Mouse (Mus musculus): ENCODE results near the gene Cep89. TPM values are rescaled to one million over a fixed set of nuclear protein-coding genes. Genes with fewer than 3 reads are reported as not detected.
A peak's percentile ranks its signal among the peaks of the same experiment; 100 is the strongest.

Gene Cep89
- polyA plus RNA-seq (2014; fragmentation: Nextera tagmentation; extraction: Ambion mirVana), result 40.2 and 59.9 TPM in 2 replicates

DNA sequence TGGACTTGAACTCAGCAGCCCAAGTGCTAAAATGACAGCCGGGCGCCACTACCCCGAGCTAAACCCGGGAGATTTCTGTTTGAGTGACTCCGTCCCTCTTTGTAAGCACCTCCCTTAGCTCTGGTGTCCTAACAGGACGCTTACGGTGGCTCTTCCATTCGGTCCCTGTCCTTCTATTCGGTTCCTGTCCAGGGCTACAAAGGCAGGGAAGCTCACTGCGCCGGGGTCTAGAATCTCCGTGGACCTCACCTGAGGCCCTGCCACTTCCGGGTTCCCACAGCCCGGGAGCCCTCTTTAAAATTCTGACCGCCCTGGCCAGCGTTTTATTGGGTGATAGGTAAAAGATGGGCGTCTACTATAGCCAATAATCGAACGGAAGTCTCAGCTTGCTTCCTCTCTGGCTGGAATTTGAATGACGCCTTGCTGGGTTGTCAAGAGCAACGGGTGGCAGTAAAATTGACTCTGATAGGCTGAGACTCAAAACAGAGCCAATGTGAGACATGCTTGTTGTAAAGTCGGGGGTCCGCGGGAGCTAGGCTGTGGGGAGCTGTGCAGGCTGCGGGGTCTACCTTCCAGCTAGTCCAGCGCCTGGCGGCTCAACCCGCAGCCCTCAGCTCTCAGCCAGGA lies at the start of gene Cep89, which contains the start of gene Faap24:
Gene Cep89, plus strand, starts transcription at position 494 of the 627 bp plus-strand sequence.
Gene Faap24, minus strand, starts transcription at position 295 of the 627 bp plus-strand sequence.
- H3K36me3 ChIP-seq (ENCODE audit: control insufficient read depth, insufficient read depth, low read length), result peaks cover 40% of the 10 kb centered on the region
- 0% methylated on average over 28 of the region's 28 CpGs for WGBS
- no peaks in the 10 kb centered on the region for H3K9me3 ChIP-seq (ENCODE audit: control insufficient read depth, low read length)
- H3K27me3 ChIP-seq (ENCODE audit: control insufficient read depth, insufficient read depth, low read length), result no peaks in the 10 kb centered on the region
- peak within 1 kb of the TSS; percentile 76 for H3K4me2 ChIP-seq (replicated peaks; ENCODE audit: low read depth, low read length)
- peak within 1 kb of the TSS; percentile 80 for H3K4me3 ChIP-seq (ENCODE audit: low read length)
- H3K4me1 ChIP-seq (ENCODE audit: control insufficient read depth, insufficient read depth, low read length), result peaks cover 16% of the 10 kb centered on the region
- no peak within 1 kb of the TSS for H3K27ac ChIP-seq (ENCODE audit: low read depth, low read length)
- peak within 1 kb of the TSS; percentile 77 for H3K9ac ChIP-seq (ENCODE audit: low read depth, low read length)
- ATAC-seq (ENCODE audit: low FRiP score, low TSS enrichment), result peak; percentile 98

DNA sequence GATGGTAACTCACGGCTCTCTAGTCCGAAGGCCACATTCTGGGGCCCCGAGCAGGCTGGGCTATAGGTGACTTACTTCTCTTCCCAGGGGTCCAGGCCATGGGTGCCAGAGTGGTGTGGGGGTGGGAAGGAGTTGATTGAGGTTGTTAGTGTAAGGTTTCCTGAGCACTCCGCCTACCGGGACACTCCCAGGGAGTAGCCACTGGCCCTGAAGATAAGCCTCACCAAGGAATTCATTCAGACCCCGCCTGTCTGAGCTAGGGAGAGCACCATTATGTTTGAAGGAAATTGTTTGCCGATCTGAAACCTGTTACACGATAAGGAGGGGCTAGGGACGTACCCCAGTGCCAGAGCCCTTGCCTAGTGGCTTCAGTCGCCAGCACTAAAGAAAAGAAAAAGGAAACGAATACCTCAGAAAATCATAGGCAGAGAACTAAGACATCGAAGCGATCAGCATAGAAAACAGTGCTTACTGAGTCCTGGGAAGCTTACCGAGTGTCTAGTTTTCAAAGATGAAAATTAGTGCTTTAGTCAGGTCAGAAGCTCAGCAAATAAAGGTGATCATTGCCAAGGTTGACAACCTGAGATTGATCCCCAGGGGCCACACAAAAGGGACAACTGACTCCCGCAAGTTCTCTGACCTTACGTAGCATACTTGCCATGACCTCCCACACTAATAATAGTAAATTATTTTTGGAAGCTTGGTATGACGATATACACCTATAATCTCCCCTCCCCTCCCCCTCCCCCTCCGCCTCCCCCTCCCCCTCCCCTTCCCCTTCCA lies 48.7 kb upstream of the Cep89 start:
- WGBS, result 51% methylated on average over 17 of the region's 18 CpGs
- Histone ChIP-seq H3K4me1 (ENCODE audit: control insufficient read depth, insufficient read depth, low read length) (peaks cover 4% of the 10 kb centered on the region; the same call in 1 of the 2 replicates), H3K27ac (ENCODE audit: low read depth, low read length) (no peak overlapping the region), H3K4me3 (ENCODE audit: low read length) (no peak overlapping the region), H3K36me3 (ENCODE audit: control insufficient read depth, insufficient read depth, low read length) (no peaks in the 10 kb centered on the region), H3K9me3 (ENCODE audit: control insufficient read depth, low read length) (no peaks in the 10 kb centered on the region), H3K9ac (ENCODE audit: low read depth, low read length) (no peak overlapping the region), H3K4me2 (replicated peaks; ENCODE audit: low read depth, low read length) (no peak overlapping the region), H3K27me3 (ENCODE audit: control insufficient read depth, insufficient read depth, low read length) (no peaks in the 10 kb centered on the region)
- no peak for ATAC-seq (ENCODE audit: low FRiP score, low TSS enrichment)

DNA sequence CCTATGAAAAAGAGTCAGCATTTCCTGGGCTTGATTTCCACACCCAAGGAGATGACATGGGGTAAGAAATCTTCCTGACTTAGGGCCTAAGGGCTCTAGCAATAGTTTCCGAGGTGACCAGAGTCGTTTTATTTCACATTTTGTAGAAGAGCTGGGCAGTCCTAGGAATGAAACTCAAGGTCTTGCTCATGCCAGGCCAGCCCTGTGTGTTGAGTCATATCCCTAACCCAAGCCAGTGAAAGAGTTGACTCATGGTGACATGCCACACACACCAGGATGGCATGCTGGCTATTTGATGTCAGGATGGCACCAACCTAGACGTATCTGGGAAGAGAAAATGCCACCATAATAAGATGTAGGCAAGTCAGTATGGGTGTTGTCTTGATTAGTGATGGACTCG lies 47.8 kb upstream of the Cep89 start:
- no peak for ATAC-seq (ENCODE audit: low FRiP score, low TSS enrichment)
- no peaks in the 10 kb centered on the region for H3K36me3 ChIP-seq (ENCODE audit: control insufficient read depth, insufficient read depth, low read length)
- H3K4me3 ChIP-seq (ENCODE audit: low read length), result no peak overlapping the region
- H3K4me1 ChIP-seq (ENCODE audit: control insufficient read depth, insufficient read depth, low read length), result peaks cover 4% of the 10 kb centered on the region; the same call in 1 of the 2 replicates
- no peaks in the 10 kb centered on the region for H3K9me3 ChIP-seq (ENCODE audit: control insufficient read depth, low read length)
- H3K9ac ChIP-seq (ENCODE audit: low read depth, low read length), result no peak overlapping the region
- H3K27me3 ChIP-seq (ENCODE audit: control insufficient read depth, insufficient read depth, low read length), result no peaks in the 10 kb centered on the region
- WGBS, result 84% methylated on average over 4 of the region's 4 CpGs
- H3K27ac ChIP-seq (ENCODE audit: low read depth, low read length), result no peak overlapping the region
- H3K4me2 ChIP-seq (replicated peaks; ENCODE audit: low read depth, low read length), result no peak overlapping the region

DNA sequence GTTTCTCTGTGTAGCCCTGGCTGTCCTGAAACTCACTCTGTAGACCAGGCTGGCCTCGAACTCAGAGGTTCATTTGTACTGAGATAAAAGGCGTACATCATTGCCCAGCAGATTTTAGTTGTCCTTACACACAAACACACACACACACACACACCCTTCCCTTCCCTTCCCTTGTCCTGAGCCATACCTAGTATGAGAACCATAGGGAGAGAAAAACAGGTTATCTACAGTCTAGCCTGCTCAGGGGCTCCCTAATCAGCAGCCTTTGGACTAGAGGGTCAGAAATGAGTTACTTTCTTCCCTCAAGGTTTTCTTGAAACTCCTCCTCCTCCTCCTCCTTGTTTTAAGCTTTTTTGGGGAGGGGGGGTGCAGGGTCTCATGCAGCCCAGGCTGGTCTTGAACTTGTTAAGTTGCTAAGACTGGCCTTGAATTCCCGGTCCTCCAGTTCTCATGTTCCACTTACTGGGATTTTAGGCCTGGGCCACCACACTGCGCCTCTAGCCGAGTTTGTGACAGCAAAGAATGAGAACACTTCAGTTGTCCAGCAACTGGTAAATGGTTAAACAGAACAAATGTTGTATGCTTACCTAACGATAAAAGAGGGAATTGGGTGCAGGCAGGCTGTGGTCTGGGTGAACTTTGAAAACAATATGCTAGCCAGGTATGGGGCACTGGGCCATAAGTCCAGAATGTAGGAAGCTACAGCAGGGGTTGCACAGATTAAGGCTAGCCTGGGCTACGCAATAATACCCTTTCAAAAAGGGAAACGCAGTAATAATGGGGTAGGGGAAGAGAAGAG lies 46.8 kb upstream of the Cep89 start:
- H3K4me3 ChIP-seq (ENCODE audit: low read length), result no peak overlapping the region
- no peaks in the 10 kb centered on the region for H3K36me3 ChIP-seq (ENCODE audit: control insufficient read depth, insufficient read depth, low read length)
- no peak overlapping the region for H3K9ac ChIP-seq (ENCODE audit: low read depth, low read length)
- no peaks in the 10 kb centered on the region for H3K27me3 ChIP-seq (ENCODE audit: control insufficient read depth, insufficient read depth, low read length)
- no peak for ATAC-seq (ENCODE audit: low FRiP score, low TSS enrichment)
- H3K9me3 ChIP-seq (ENCODE audit: control insufficient read depth, low read length), result no peaks in the 10 kb centered on the region
- peaks cover 6% of the 10 kb centered on the region; the same call in 1 of the 2 replicates for H3K4me1 ChIP-seq (ENCODE audit: control insufficient read depth, insufficient read depth, low read length)
- H3K27ac ChIP-seq (ENCODE audit: low read depth, low read length), result no peak overlapping the region
- no peak overlapping the region for H3K4me2 ChIP-seq (replicated peaks; ENCODE audit: low read depth, low read length)
- WGBS, result 86% methylated on average over 8 of the region's 8 CpGs

DNA sequence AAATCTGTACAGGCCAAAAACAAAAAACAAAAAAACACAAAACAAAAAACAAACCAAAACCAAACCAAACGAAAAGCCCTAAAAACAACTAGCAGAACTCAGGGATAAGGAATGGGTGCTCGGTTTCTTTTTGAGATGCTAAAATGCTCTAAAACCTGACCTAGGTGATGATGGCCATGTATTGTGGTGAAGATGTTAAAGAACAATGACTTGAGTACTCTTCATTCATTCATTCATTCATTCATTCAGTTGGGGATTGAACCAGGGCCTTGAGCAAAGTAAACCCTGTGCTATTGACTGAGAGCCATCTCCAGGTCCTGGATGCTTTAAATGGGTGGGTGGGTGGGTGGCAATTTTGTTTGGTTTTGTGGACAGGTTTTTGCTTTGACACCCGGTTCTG lies 45.7 kb upstream of the Cep89 start:
- Histone ChIP-seq H3K27ac (ENCODE audit: low read depth, low read length) (no peak overlapping the region), H3K4me2 (replicated peaks; ENCODE audit: low read depth, low read length) (no peak overlapping the region), H3K9me3 (ENCODE audit: control insufficient read depth, low read length) (no peaks in the 10 kb centered on the region), H3K27me3 (ENCODE audit: control insufficient read depth, insufficient read depth, low read length) (no peaks in the 10 kb centered on the region), H3K9ac (ENCODE audit: low read depth, low read length) (no peak overlapping the region), H3K36me3 (ENCODE audit: control insufficient read depth, insufficient read depth, low read length) (no peaks in the 10 kb centered on the region), H3K4me3 (ENCODE audit: low read length) (no peak overlapping the region), H3K4me1 (ENCODE audit: control insufficient read depth, insufficient read depth, low read length) (peaks cover 8% of the 10 kb centered on the region; the same call in 1 of the 2 replicates)
- ATAC-seq (ENCODE audit: low FRiP score, low TSS enrichment), result no peak
- WGBS, result 94% methylated on average over 3 of the region's 3 CpGs

DNA sequence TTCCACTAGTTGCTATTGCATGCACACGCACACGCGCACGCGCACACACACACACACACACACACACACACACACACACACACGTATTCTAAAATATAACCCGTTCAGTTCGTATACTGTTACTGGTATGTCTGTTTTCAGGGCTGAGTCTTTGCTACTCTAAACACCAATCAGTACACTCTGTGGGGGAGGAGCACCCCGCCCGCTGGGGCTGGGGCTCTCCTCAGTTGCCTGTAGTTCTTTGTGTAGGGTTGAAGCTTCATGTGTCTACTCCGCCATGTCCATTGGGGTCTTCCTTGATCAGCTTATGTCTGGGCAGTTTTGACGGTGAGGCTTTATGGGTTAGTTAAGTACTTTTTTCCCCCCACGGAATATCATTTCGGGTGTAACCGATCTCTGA lies 43.5 kb upstream of the Cep89 start:
- WGBS, result 92% methylated on average over 15 of the region's 15 CpGs
- Histone ChIP-seq H3K9ac (ENCODE audit: low read depth, low read length) (no peak overlapping the region), H3K9me3 (ENCODE audit: control insufficient read depth, low read length) (no peaks in the 10 kb centered on the region), H3K4me1 (ENCODE audit: control insufficient read depth, insufficient read depth, low read length) (peaks cover 4% of the 10 kb centered on the region; the same call in 1 of the 2 replicates), H3K4me3 (ENCODE audit: low read length) (no peak overlapping the region), H3K36me3 (ENCODE audit: control insufficient read depth, insufficient read depth, low read length) (no peaks in the 10 kb centered on the region), H3K27ac (ENCODE audit: low read depth, low read length) (no peak overlapping the region), H3K27me3 (ENCODE audit: control insufficient read depth, insufficient read depth, low read length) (no peaks in the 10 kb centered on the region), H3K4me2 (replicated peaks; ENCODE audit: low read depth, low read length) (no peak overlapping the region)
- no peak for ATAC-seq (ENCODE audit: low FRiP score, low TSS enrichment)

DNA sequence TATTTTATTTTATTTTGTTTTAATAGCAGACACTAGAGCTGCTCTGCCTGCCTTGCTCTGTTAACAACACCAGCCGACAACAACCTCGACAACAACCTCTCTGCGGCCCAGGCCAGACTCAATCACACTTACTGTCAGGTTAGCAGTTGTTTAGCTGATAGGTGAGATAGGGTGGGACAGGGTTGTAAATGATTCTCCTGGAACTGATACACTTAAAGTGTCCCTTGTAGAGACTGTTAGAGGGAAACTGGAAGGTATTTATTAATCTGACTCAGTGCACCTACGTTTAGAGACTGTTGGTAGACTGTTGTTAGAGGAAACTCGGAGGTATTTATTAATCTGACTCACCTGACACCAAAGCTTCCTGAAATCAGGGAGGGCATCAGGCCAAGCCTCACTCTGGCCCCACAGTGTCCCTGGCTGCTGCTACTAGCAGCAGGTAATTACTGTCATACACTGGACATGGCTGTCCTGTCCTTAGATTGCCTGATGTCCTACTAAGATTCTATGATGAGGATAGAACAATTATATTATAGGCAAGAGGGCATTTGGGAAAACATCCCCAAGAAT lies 41.4 kb upstream of the Cep89 start:
- peaks cover 4% of the 10 kb centered on the region; the same call in 1 of the 2 replicates for H3K4me1 ChIP-seq (ENCODE audit: control insufficient read depth, insufficient read depth, low read length)
- H3K9ac ChIP-seq (ENCODE audit: low read depth, low read length), result no peak overlapping the region
- no peaks in the 10 kb centered on the region for H3K27me3 ChIP-seq (ENCODE audit: control insufficient read depth, insufficient read depth, low read length)
- no peaks in the 10 kb centered on the region for H3K36me3 ChIP-seq (ENCODE audit: control insufficient read depth, insufficient read depth, low read length)
- H3K4me2 ChIP-seq (replicated peaks; ENCODE audit: low read depth, low read length), result no peak overlapping the region
- WGBS, result 47% methylated on average over 5 of the region's 5 CpGs
- ATAC-seq (ENCODE audit: low FRiP score, low TSS enrichment), result no peak; the same call in 1 of the 2 replicates
- no peak overlapping the region for H3K27ac ChIP-seq (ENCODE audit: low read depth, low read length)
- no peaks in the 10 kb centered on the region for H3K9me3 ChIP-seq (ENCODE audit: control insufficient read depth, low read length)
- no peak overlapping the region for H3K4me3 ChIP-seq (ENCODE audit: low read length)

DNA sequence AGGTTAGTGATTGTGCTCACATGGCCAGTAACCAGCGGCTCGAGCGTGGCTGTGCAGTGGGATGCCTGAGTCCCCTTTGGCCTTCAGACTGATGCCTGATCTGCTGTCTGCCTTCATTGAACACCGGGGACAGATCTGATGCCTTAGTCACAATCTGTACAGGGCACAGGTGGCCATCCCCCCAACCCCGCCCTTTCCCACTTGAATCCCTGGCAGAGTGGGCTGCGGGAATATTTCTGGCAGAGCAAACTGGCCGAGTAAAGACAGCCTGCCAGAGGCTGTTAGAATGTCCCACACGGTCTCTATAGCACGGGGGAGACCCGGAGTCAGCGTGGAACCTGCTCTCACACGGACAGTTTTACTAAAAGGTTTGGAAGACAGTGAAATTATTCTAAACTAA lies 39.2 kb upstream of the Cep89 start:
- no peaks in the 10 kb centered on the region for H3K27me3 ChIP-seq (ENCODE audit: control insufficient read depth, insufficient read depth, low read length)
- no peak overlapping the region for H3K4me3 ChIP-seq (ENCODE audit: low read length)
- 86% methylated on average over 12 of the region's 12 CpGs for WGBS
- ATAC-seq (ENCODE audit: low FRiP score, low TSS enrichment), result no peak
- H3K27ac ChIP-seq (ENCODE audit: low read depth, low read length), result no peak overlapping the region
- H3K9me3 ChIP-seq (ENCODE audit: control insufficient read depth, low read length), result no peaks in the 10 kb centered on the region
- H3K9ac ChIP-seq (ENCODE audit: low read depth, low read length), result no peak overlapping the region
- H3K4me2 ChIP-seq (replicated peaks; ENCODE audit: low read depth, low read length), result no peak overlapping the region
- no peaks in the 10 kb centered on the region for H3K36me3 ChIP-seq (ENCODE audit: control insufficient read depth, insufficient read depth, low read length)
- peaks cover 9% of the 10 kb centered on the region for H3K4me1 ChIP-seq (ENCODE audit: control insufficient read depth, insufficient read depth, low read length)
